7 mouse cellular contexts compared by ENCODE assay signal in genomic region chr19:44387746-44388474, GRCm38 (mm10). TPM values are rescaled to one million over a fixed set of nuclear protein-coding genes. Genes with fewer than 3 reads are reported as not detected.
DNase-seq lines count a peak whose midpoint lies in the region; ATAC-seq and TF ChIP-seq lines count a peak whose summit lies in the region.

No protein-coding gene starts in this region.

- DNase-seq in thymus, adult 2 months, result no peak
- DNase-seq in thymus, adult 18-20 months, result no peak
- no peak for DNase-seq in intestine, embryonic 14.5 days (ENCODE audit: low spot score)
- no peak for DNase-seq in layer of hippocampus, adult 9-11 months

- no peak for TF ChIP-seq POLR2A in thymus, adult 2 months (IDR thresholded peaks at IDR 0.05; ENCODE audit: control insufficient read depth, extremely low read depth, insufficient read depth, low read length, poor library complexity)

- H3K27ac ChIP-seq in thymus, adult 2 months (ENCODE audit: control insufficient read depth, insufficient read depth, low read length), result peak overlapping the region; percentile 80
- peak overlapping the region; percentile 84 for H3K27ac ChIP-seq in intestine, embryonic 14.5 days (ENCODE audit: low read depth)
- 0 out of 2 replicates have a peak overlapping the region, but pooled peaks have one; percentile 48 for H3K27ac ChIP-seq in neural tube, embryonic 12.5 days

- H3K4me3 ChIP-seq in thymus, adult 2 months (ENCODE audit: control insufficient read depth, insufficient read depth, low read length), result peak overlapping the region; percentile 68
- peak overlapping the region; percentile 51 for H3K4me3 ChIP-seq in intestine, embryonic 14.5 days (ENCODE audit: low read depth, low read length)
- H3K4me3 ChIP-seq in neural tube, embryonic 12.5 days, result peak overlapping the region; percentile 46

- H3K9me3 ChIP-seq in intestine, embryonic 14.5 days (ENCODE audit: control insufficient read depth, low read length), result no peaks in the 10 kb centered on the region
- H3K9me3 ChIP-seq in neural tube, embryonic 12.5 days, result no peaks in the 10 kb centered on the region

- H3K4me2 ChIP-seq in intestine, embryonic 14.5 days (ENCODE audit: low read length), result peak overlapping the region; percentile 67
- peak overlapping the region; percentile 70 for H3K4me2 ChIP-seq in neural tube, embryonic 12.5 days (replicated peaks)

- no peaks in the 10 kb centered on the region for H3K27me3 ChIP-seq in thymus, adult 2 months (ENCODE audit: control insufficient read depth, insufficient read depth, low read length)
- H3K27me3 ChIP-seq in intestine, embryonic 14.5 days (replicated peaks; ENCODE audit: control insufficient read depth, insufficient read depth, low read length), result no peaks in the 10 kb centered on the region
- no peaks in the 10 kb centered on the region for H3K27me3 ChIP-seq in neural tube, embryonic 12.5 days (replicated peaks)

- peaks cover 17% of the 10 kb centered on the region for H3K4me1 ChIP-seq in thymus, adult 2 months (replicated peaks; ENCODE audit: control insufficient read depth, insufficient read depth, low read length)
- H3K4me1 ChIP-seq in intestine, embryonic 14.5 days (replicated peaks; ENCODE audit: control insufficient read depth, insufficient read depth, low read length), result peaks cover 11% of the 10 kb centered on the region; the same call in 1 of the 2 replicates
- peaks cover 20% of the 10 kb centered on the region for H3K4me1 ChIP-seq in neural tube, embryonic 12.5 days

- no peaks in the 10 kb centered on the region for H3K36me3 ChIP-seq in thymus, adult 2 months (ENCODE audit: control insufficient read depth, insufficient read depth, low read length)
- H3K36me3 ChIP-seq in intestine, embryonic 14.5 days (ENCODE audit: control insufficient read depth, insufficient read depth, low read length), result no peaks in the 10 kb centered on the region
- H3K36me3 ChIP-seq in neural tube, embryonic 12.5 days, result no peaks in the 10 kb centered on the region

- peak overlapping the region; percentile 56 for H3K9ac ChIP-seq in intestine, embryonic 14.5 days (ENCODE audit: low read length)
- peak overlapping the region; percentile 61 for H3K9ac ChIP-seq in neural tube, embryonic 12.5 days

- peak; percentile 21; the same call in 1 of the 2 replicates for ATAC-seq in erythroid progenitor cell, adult 5-6 weeks (replicated peaks; ENCODE audit: low FRiP score, poor library complexity, severe bottlenecking)
- 0 out of 2 replicates have a peak, but pooled peaks have one; percentile 7 for ATAC-seq in intestine, embryonic 14.5 days (replicated peaks; ENCODE audit: low FRiP score, low TSS enrichment, low read depth)
- no peak for ATAC-seq in neural tube, embryonic 12.5 days (ENCODE audit: low FRiP score, low read depth)
- no peak for ATAC-seq in megakaryocyte-erythroid progenitor cell, adult 5-6 weeks (replicated peaks; ENCODE audit: low FRiP score, low TSS enrichment, poor library complexity, severe bottlenecking)

- 35% methylated on average over 19 of the region's 19 CpGs for WGBS in thymus, adult 2 months
- 22% methylated on average over 19 of the region's 19 CpGs for whole genome bisulfite sequencing in intestine, embryonic 14.5 days
- 35% methylated on average over 19 of the region's 19 CpGs for WGBS in neural tube, embryonic 12.5 days

- TF ChIP-seq CTCF in thymus, adult 2 months (IDR thresholded peaks at IDR 0.05; ENCODE audit: borderline replicate concordance, control insufficient read depth, extremely low read depth, insufficient read depth, low read length, poor library complexity), result no peak

RNA-seq across cellular contexts. Expression of gene Scd1, which starts 19.8 kb away (rescaled TPM):
- polyA plus RNA-seq in thymus, adult 2 months (2012; rRNA removed), result 776 and 1,634 TPM in 2 replicates
- total RNA-seq in erythroid progenitor cell, adult 5-6 weeks (2015; ENCODE audit: low replicate concordance), result 29.2 and 33.1 TPM in 2 replicates
- total RNA-seq in erythroid progenitor cell, adult 5-6 weeks (2017; ENCODE audit: low replicate concordance), result 9.8 and 17.3 TPM in 2 replicates
- polyA plus RNA-seq in intestine, embryonic 14.5 days (2014; fragmentation: Nextera tagmentation; extraction: Ambion mirVana), result 3.5 and 4.4 TPM in 2 replicates
- 8.0 and 8.8 TPM in 2 replicates for polyA plus RNA-seq in neural tube, embryonic 12.5 days (2016; fragmentation: Nextera tagmentation; extraction: Ambion mirVana)
- 14.0 and 16.2 TPM in 2 replicates for total RNA-seq in megakaryocyte-erythroid progenitor cell, adult 5-6 weeks (2014; fragmentation: Nextera tagmentation)
- total RNA-seq in megakaryocyte-erythroid progenitor cell, adult 5-6 weeks (2017), result 4.3 and 18.8 TPM in 2 replicates

RNA-seq across cellular contexts. Expression of gene Scd4, which starts 55.0 kb away (rescaled TPM):
- 2.2 and 2.7 TPM in 2 replicates for polyA plus RNA-seq in thymus, adult 2 months (2012; rRNA removed)
- total RNA-seq in erythroid progenitor cell, adult 5-6 weeks (2015; ENCODE audit: low replicate concordance), result not detected in 2 replicates
- 2.1 TPM in 1 of 2 replicates, not detected in the other for total RNA-seq in erythroid progenitor cell, adult 5-6 weeks (2017; ENCODE audit: low replicate concordance)
- polyA plus RNA-seq in intestine, embryonic 14.5 days (2014; fragmentation: Nextera tagmentation; extraction: Ambion mirVana), result 0.08 and 0.20 TPM in 2 replicates
- polyA plus RNA-seq in neural tube, embryonic 12.5 days (2016; fragmentation: Nextera tagmentation; extraction: Ambion mirVana), result 0.05 and 0.08 TPM in 2 replicates
- 0.69 and 2.1 TPM in 2 replicates for total RNA-seq in megakaryocyte-erythroid progenitor cell, adult 5-6 weeks (2014; fragmentation: Nextera tagmentation)
- 0.38 TPM in 1 of 2 replicates, not detected in the other for total RNA-seq in megakaryocyte-erythroid progenitor cell, adult 5-6 weeks (2017)

Comparison
In these comparisons a context has a peak if more than half of its experiments do, and no peak if none do; other contexts are left out.
1. ATAC-seq: peak in erythroid progenitor cell, adult 5-6 weeks (single experiment) and intestine, embryonic 14.5 days (single experiment); none in neural tube, embryonic 12.5 days (single experiment) and megakaryocyte-erythroid progenitor cell, adult 5-6 weeks (single experiment).
2. RNA of gene Scd1, which starts 19.8 kb away (polyA plus RNA-seq): 776 to 1,634 TPM in thymus, adult 2 months; 8.0 to 8.8 TPM in neural tube, embryonic 12.5 days and 3.5 to 4.4 TPM in intestine, embryonic 14.5 days; every median in the first group is over 10 times any median in the second.
3. Peak in every context shown above with its lines, with median percentiles within 50 percentile points of each other: H3K27ac ChIP-seq and H3K4me3 ChIP-seq.